Mouse (Mus musculus) inflammation-experienced regulatory T-cells, adult 6 months (primary cell): Measurements from ENCODE around the gene Rab38. TPM values are rescaled to one million over a fixed set of nuclear protein-coding genes. Genes with fewer than 3 reads are reported as not detected.

Experiments
- ATAC-seq: one replicate; pipeline ENCODE4 v1.8.0; 2017
- polyA plus RNA-seq, 3 experiments: library from polyadenylated mRNA; unstranded; fragments of 100-300 nt; shearing (Covaris generic); gene quantifications; one replicate each; pipeline ENCODE4 v1.2.1; 2017

Rab38 gene
- polyA plus RNA-seq, 3 experiments from 2014 or later = not detected

DNA sequence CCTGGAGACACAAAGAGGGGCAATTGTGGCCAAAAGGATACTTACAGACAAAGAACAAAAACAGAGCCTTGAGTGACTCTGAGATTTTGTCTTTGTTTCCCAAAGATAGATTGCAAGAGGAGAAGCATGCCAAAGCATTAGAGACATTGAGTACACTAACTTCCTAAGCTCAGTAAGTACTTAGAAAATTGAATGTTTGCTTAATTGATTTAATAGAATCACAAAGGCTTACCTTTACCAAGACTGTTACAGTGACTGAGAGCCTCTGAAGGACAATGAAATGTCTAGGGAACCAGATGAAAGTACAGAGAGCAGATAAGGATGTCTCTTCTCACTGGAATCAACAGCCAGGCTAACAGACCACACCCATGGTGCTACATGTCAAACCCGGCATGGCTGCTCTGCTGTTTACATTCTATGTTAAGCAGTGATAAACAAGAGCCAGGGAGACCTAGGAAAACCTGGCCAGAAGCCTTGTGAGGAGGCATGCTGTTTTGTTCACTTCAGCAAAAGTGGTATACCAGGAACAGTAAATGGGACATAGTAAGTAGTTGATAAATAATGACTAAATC is 97.1 kb downstream of the Rab38 start:
- ATAC-seq = no peak

DNA sequence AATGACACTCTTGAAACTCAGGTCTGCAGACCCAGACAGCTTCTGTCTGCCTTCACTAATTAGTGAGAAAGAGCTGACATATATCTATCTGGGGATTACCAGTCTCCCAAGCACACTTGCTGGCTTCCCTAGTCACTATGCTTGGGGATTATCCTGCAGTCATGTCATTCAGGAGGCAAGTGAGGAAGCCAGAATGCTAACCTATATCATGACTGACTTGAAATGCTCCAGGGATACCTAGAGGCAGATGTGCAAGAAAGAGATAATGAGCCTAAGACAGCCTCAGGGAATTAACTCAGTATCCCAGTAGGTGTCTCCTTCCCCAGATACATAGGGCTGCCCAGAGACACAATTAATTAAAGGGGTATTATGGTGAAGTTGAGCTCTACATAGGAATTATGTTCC is 106.1 kb downstream of the Rab38 start:
- ATAC-seq = no peak

DNA sequence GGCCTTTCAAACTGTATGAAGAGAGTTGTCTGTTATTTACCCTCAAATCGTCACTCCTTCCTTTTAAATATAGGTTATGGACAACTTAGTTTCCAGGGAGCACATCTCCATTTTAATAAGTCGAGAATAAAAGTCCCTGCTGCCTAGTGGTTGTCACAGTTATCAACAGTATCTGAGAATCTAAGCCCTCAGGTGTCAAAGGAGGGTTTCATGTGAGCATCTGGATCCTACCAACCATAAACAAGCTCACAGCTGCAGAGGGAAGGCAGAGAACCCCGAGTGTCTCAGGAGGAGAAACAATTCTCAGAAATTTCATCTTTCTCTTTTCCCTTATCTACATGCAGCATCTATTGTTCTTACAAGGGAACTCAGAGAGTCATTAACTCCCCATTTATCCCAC is 106.7 kb downstream of the Rab38 start:
- ATAC-seq = no peak

Other genes with a start within 250 kb of the Rab38 start
- gene Ctsc, start 152.2 kb upstream of the Rab38 start, polyA plus RNA-seq = 100 to 1,000 TPM in 1 of 3 experiments, 10 to 100 TPM in 2; 96.7 to 143 (median 97.0) TPM